Mouse (Mus musculus): ENCODE measurements around the gene Iqcn. TPM values are rescaled to one million over a fixed set of nuclear protein-coding genes. Genes with fewer than 3 reads are reported as not detected.

Iqcn gene
- total RNA-seq, 1 experiment from 2014 or later, result not detected

DNA sequence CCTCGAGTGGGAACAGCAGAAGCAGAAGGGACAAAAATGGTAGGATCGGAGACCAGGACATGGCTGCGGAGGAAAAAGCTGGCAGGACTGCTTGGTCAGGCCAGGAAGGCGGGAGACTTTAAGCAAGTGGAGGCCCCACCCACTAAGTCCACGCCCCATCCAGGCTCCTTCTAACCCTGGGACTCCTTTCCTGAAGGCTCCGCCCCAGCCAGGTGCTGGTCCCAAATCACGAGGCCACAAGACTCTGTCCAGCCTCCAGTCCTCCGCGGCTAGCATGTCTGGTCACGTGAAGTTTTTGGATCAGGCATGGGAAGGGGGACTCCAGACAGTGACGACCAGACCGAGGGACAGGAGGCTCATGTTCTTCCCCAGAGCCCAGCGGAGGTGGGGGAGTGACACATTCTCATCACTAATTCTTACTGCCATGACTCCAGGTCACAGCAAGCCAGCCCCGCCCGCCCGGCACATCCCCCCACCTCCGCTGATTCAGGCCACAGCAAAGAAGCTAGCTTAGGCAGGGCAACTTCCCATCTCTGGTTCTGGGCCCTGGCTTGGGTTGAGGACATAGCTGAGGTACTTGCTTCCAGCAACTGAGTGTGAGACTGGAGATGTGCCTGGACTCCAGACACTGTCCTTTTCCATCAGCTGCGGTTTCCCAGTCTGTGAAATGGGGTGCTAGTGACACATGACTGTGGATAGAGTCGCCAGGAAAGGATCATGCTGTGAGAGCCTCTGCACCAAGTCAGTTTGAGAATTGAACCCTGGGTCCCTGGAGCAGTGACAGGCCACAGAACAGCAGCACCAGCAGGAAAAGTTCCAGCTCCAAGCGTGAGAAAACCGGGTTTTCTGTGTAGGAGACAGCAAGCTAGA lies 63.5 kb downstream of the Iqcn start:
- ATAC-seq (replicated peaks; ENCODE audit: low read depth, poor library complexity, severe bottlenecking), result peak; percentile 19; the same call in 1 of the 2 replicates

Other genes starting within 250 kb of the Iqcn start
- gene Klhl26, start 226.5 kb upstream of the Iqcn start, total RNA-seq (2017), result 5.9 and 10.6 TPM in 2 replicates
- not detected in 2 replicates for gene Tmem59l, start 216.1 kb upstream of the Iqcn start, total RNA-seq (2017)
- not detected in 2 replicates for gene Crlf1, start 210.3 kb upstream of the Iqcn start, total RNA-seq (2017)
- 50.1 and 56.4 TPM in 2 replicates for gene Rex1bd, start 196.7 kb upstream of the Iqcn start, total RNA-seq (2017)
- 3,128 and 4,626 TPM in 2 replicates for gene Uba52, start 192.7 kb upstream of the Iqcn start, total RNA-seq (2017)
- 95.9 and 128 TPM in 2 replicates for gene Fkbp8, start 175.7 kb upstream of the Iqcn start, total RNA-seq (2017)
- 70.8 and 71.1 TPM in 2 replicates for gene Kxd1, start 175.5 kb upstream of the Iqcn start, total RNA-seq (2017)
- gene Ell, start 164.0 kb upstream of the Iqcn start, total RNA-seq (2017), result 8.1 and 10.5 TPM in 2 replicates
- gene Isyna1, start 109.1 kb upstream of the Iqcn start, total RNA-seq (2017), result 35.0 and 43.9 TPM in 2 replicates
- 43.8 and 58.4 TPM in 2 replicates for gene Ssbp4, start 94.6 kb upstream of the Iqcn start, total RNA-seq (2017)
- 1.6 and 2.6 TPM in 2 replicates for gene Lrrc25, start 87.3 kb upstream of the Iqcn start, total RNA-seq (2017)
- gene Gdf15, start 71.0 kb upstream of the Iqcn start, total RNA-seq (2017), result 0.29 TPM in 1 of 2 replicates, not detected in the other
- 3.2 and 3.6 TPM in 2 replicates for gene Pgpep1, start 43.1 kb upstream of the Iqcn start, total RNA-seq (2017)
- 129 and 163 TPM in 2 replicates for gene Lsm4, start 30.2 kb upstream of the Iqcn start, total RNA-seq (2017)
- gene Jund, start 4.5 kb upstream of the Iqcn start, total RNA-seq (2017), result 54.4 and 58.2 TPM in 2 replicates
- gene Gm3336, start 15.1 kb downstream of the Iqcn start, total RNA-seq (2017), result not detected in 2 replicates
- 0.09 TPM in 1 of 2 replicates, not detected in the other for gene Pde4c, start 20.3 kb downstream of the Iqcn start, total RNA-seq (2017)
- 1.5 and 4.2 TPM in 2 replicates for gene Rab3a, start 51.2 kb downstream of the Iqcn start, total RNA-seq (2017)
- gene Mpv17l2, start 57.5 kb downstream of the Iqcn start, total RNA-seq (2017), result 10.6 and 11.7 TPM in 2 replicates
- gene Pik3r2, start 73.3 kb downstream of the Iqcn start, total RNA-seq (2017), result 19.8 and 23.7 TPM in 2 replicates
- gene Mast3, start 101.6 kb downstream of the Iqcn start, total RNA-seq (2017), result 21.7 and 22.2 TPM in 2 replicates
- gene Il12rb1, start 105.0 kb downstream of the Iqcn start, total RNA-seq (2017), result 1.6 and 3.5 TPM in 2 replicates
- gene Arrdc2, start 136.3 kb downstream of the Iqcn start, total RNA-seq (2017), result 7.3 and 19.9 TPM in 2 replicates
- gene Kcnn1, start 159.8 kb downstream of the Iqcn start, total RNA-seq (2017), result 0.18 and 1.3 TPM in 2 replicates
- gene Ccdc124, start 170.5 kb downstream of the Iqcn start, total RNA-seq (2017), result 28.6 and 40.6 TPM in 2 replicates
- 0.10 and 0.14 TPM in 2 replicates for gene Slc5a5, start 189.3 kb downstream of the Iqcn start, total RNA-seq (2017)
- 2,479 and 2,482 TPM in 2 replicates for gene Rpl18a, start 194.0 kb downstream of the Iqcn start, total RNA-seq (2017)
- gene Map1s, start 202.5 kb downstream of the Iqcn start, total RNA-seq (2017), result 14.0 and 15.0 TPM in 2 replicates